Mouse (Mus musculus) liver, embryonic 15.5 days (tissue): ENCODE measurements around the gene Ppox. TPM values are rescaled to one million over a fixed set of nuclear protein-coding genes. Genes with fewer than 3 reads are reported as not detected.
A peak's percentile ranks its signal among the peaks of the same experiment; 100 is the strongest.

Experiments used
- ATAC-seq: fragments of 200-750 bp; cut with Nextera tagmentation; 2 replicates; pipeline ENCODE4 v1.8.0; 2017; ENCODE audit warnings: moderate number of reproducible peaks, mild to moderate bottlenecking, moderate library complexity; ENCODE audit not compliant: insufficient read depth
- H3K27ac ChIP-seq: fragments of 300-500 bp; sonication (generic); replicated peaks from 2 replicates; pipeline ENCODE4 v1.5.1; 2015; ENCODE audit warnings: mild to moderate bottlenecking, inconsistent platforms
- H3K27me3 ChIP-seq: fragments of 300-500 bp; sonication (generic); 2 replicates; pipeline ENCODE4 v1.6.1; 2015; ENCODE audit warnings: mild to moderate bottlenecking, inconsistent platforms
- H3K36me3 ChIP-seq: fragments of 300-500 bp; sonication (generic); replicated peaks from 2 replicates; pipeline ENCODE4 v1.6.1; 2015; ENCODE audit warnings: moderate library complexity, mild to moderate bottlenecking, inconsistent platforms
- H3K4me1 ChIP-seq: fragments of 300-500 bp; sonication (generic); replicated peaks from 2 replicates; pipeline ENCODE4 v1.6.1; 2015; ENCODE audit warnings: inconsistent platforms
- H3K4me2 ChIP-seq: fragments of 300-500 bp; sonication (generic); 2 replicates; pipeline ENCODE4 v1.6.1; 2015; ENCODE audit warnings: moderate library complexity, mild to moderate bottlenecking, inconsistent platforms
- H3K4me3 ChIP-seq: fragments of 300-500 bp; sonication (generic); replicated peaks from 2 replicates; pipeline ENCODE4 v1.5.1; 2015; ENCODE audit warnings: mild to moderate bottlenecking, inconsistent platforms
- H3K9ac ChIP-seq: fragments of 300-500 bp; sonication (generic); 2 replicates; pipeline ENCODE4 v1.6.1; 2015; ENCODE audit warnings: moderate library complexity, mild to moderate bottlenecking, inconsistent platforms
- H3K9me3 ChIP-seq: fragments of 300-500 bp; sonication (generic); replicated peaks from 2 replicates; pipeline ENCODE4 v1.6.1; 2016; ENCODE audit warnings: inconsistent platforms
- WGBS: fragments of 180-500 bp; shearing (Covaris S2); methylation state at CpG from one replicate; pipeline ENCODE4 v1.1.7; 2015; ENCODE audit warnings: mixed read lengths; ENCODE audit not compliant: insufficient replicate concordance; 5-methylcytosine and 5-hydroxymethylcytosine counted together
- polyA plus RNA-seq: library from polyadenylated mRNA; unstranded; fragments of >200 nt; fragmentation: Nextera tagmentation; extraction: Ambion mirVana; gene quantifications from 2 replicates; pipeline ENCODE4 v1.2.1, GENCODE M21; 2015

The Ppox gene
- polyA plus RNA-seq, 1 experiment from 2014 or later, result 214 TPM

- peaks cover 26% of the 10 kb centered on the region for H3K4me1 ChIP-seq
- H3K4me2 ChIP-seq, result no peak overlapping the region
- peaks cover 91% of the 10 kb centered on the region for H3K36me3 ChIP-seq
- H3K9ac ChIP-seq, result no peak overlapping the region
- no peak for ATAC-seq
- H3K9me3 ChIP-seq, result no peaks in the 10 kb centered on the region
- no peaks in the 10 kb centered on the region for H3K27me3 ChIP-seq
- H3K27ac ChIP-seq, result no peak overlapping the region
- 73% methylated on average over 15 of the region's 15 CpGs for WGBS
- H3K4me3 ChIP-seq, result no peak overlapping the region
Measured at GRCm38 (mm10) chr1:171239992-171240744, 40.8 kb downstream of the Ppox start.

- H3K9ac ChIP-seq, result no peak overlapping the region
- no peak for ATAC-seq
- no peaks in the 10 kb centered on the region for H3K27me3 ChIP-seq
- H3K4me2 ChIP-seq, result no peak overlapping the region
- H3K4me1 ChIP-seq, result peaks cover 33% of the 10 kb centered on the region
- H3K27ac ChIP-seq, result no peak overlapping the region
- whole genome bisulfite sequencing, result 64% methylated on average over 14 of the region's 14 CpGs
- H3K4me3 ChIP-seq, result no peak overlapping the region
- H3K36me3 ChIP-seq, result peaks cover 93% of the 10 kb centered on the region
- H3K9me3 ChIP-seq, result no peaks in the 10 kb centered on the region
Measured at GRCm38 (mm10) chr1:171238463-171238862, 42.5 kb downstream of the Ppox start.

- WGBS, result 72% methylated on average over 6 of the region's 6 CpGs
- no peak overlapping the region for H3K4me3 ChIP-seq
- H3K27me3 ChIP-seq, result no peaks in the 10 kb centered on the region
- H3K4me1 ChIP-seq, result peaks cover 43% of the 10 kb centered on the region
- H3K9ac ChIP-seq, result no peak overlapping the region
- H3K36me3 ChIP-seq, result peaks cover 83% of the 10 kb centered on the region
- H3K27ac ChIP-seq, result peak overlapping the region; percentile 24
- H3K9me3 ChIP-seq, result no peaks in the 10 kb centered on the region
- ATAC-seq, result no peak
- no peak overlapping the region for H3K4me2 ChIP-seq
Measured at GRCm38 (mm10) chr1:171237438-171237837, 43.5 kb downstream of the Ppox start.

GRCm38 (mm10) chr1:171235791-171236190 is 45.2 kb downstream of the Ppox start:
- WGBS, result 62% methylated on average over 4 of the region's 4 CpGs
- no peak overlapping the region for H3K9ac ChIP-seq
- H3K9me3 ChIP-seq, result no peaks in the 10 kb centered on the region
- no peak overlapping the region for H3K4me3 ChIP-seq
- H3K36me3 ChIP-seq, result peaks cover 68% of the 10 kb centered on the region
- H3K27me3 ChIP-seq, result no peaks in the 10 kb centered on the region
- no peak overlapping the region for H3K27ac ChIP-seq
- H3K4me2 ChIP-seq, result no peak overlapping the region
- peaks cover 50% of the 10 kb centered on the region for H3K4me1 ChIP-seq
- no peak for ATAC-seq

GRCm38 (mm10) chr1:171234538-171234937 is 46.4 kb downstream of the Ppox start:
- 61% methylated on average over 4 of the region's 4 CpGs for WGBS
- ATAC-seq, result no peak
- peaks cover 56% of the 10 kb centered on the region for H3K36me3 ChIP-seq

DNA sequence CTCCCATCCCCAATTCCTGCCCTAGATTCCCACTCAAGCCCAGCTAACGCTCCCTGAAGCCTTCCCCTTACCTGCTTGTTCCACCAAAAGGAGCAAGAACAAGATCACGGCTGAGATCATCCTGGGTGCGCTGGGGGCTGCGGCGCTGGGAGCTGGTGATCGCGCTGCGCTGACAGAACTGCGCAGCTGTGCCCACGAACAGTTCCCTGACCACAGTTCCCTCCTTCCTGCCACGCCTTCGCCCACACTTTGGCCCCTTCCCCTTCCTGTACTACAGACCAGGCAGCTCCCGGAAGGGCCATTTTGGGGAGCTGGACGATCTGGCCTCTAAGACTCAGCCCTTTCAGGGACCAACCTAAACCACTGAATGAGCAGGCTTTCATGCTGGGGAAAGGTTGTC is 46.9 kb downstream of the Ppox start, which contains the start of gene Fcer1g:
TSS of gene Fcer1g (minus strand) at position 240 of the 400 bp plus-strand sequence.
- Histone ChIP-seq H3K27me3 (no peaks in the 10 kb centered on the region), H3K4me2 (peak within 1 kb of the TSS; percentile 27), H3K27ac (peak within 1 kb of the TSS; percentile 74), H3K36me3 (peaks cover 53% of the 10 kb centered on the region), H3K4me1 (peaks cover 50% of the 10 kb centered on the region), H3K9ac (no peak within 1 kb of the TSS), H3K9me3 (no peaks in the 10 kb centered on the region), H3K4me3 (peak within 1 kb of the TSS; percentile 43)
- 35% methylated on average over 14 of the region's 14 CpGs for WGBS
- ATAC-seq, result 0 out of 2 replicates have a peak, but pooled peaks have one; percentile 23

More at GRCm38 (mm10) chr1:171234538-171234937, 46.4 kb downstream of the Ppox start:
- peak overlapping the region; percentile 74 for H3K27ac ChIP-seq
- peak overlapping the region; percentile 27; the same call in 1 of the 2 replicates for H3K4me2 ChIP-seq
- no peak overlapping the region for H3K9ac ChIP-seq
- H3K4me1 ChIP-seq, result peaks cover 50% of the 10 kb centered on the region
- no peaks in the 10 kb centered on the region for H3K9me3 ChIP-seq
- H3K27me3 ChIP-seq, result no peaks in the 10 kb centered on the region
- H3K4me3 ChIP-seq, result no peak overlapping the region; the same call in 1 of the 2 replicates

DNA sequence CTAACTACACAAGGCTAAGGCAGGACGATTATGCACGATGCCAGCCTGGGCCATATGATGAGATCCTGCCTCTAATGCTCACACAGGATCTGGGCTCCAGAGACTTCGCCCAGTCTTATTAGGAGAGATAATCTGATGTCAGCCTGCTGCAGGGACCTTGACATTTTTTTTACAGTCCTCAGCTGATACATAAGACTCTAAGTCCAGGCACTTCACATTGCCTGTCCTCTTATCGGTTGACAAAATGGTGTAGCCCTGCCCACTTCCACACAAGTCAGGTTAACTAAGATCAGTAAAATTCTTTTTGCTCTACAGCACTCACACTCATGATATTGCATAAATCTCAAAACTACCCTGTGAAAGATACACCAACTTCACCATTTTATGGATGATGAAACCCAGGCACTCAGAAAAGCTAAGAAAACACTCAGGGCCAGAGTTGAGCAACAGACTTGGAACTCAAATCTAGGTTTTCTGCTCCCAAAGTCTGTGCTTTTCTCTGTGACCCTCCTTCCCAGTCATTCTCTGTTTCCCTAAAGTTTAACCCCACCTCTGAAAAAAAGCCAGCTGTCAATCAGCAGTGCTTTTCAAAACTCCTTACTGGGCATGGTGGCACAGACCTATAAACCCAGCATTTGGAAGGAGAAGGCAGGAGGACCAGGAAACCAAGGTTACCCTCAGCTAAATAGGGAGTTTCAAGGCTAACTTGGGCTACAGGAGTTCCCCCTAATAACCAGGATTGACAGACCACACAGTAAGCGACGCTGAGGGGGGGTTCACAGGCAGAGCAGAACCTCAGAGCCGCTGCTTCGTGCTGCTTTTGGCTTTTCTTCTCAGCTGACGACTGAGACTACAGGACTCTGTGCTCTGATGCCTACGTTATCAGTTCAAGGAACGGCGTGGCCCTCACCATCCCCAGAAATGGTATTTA is 47.9 kb downstream of the Ppox start:
- Histone ChIP-seq H3K9me3 (no peaks in the 10 kb centered on the region), H3K27me3 (no peaks in the 10 kb centered on the region), H3K9ac (no peak overlapping the region), H3K4me1 (peaks cover 47% of the 10 kb centered on the region), H3K4me3 (peak overlapping the region; percentile 43), H3K36me3 (peaks cover 42% of the 10 kb centered on the region), H3K4me2 (peak overlapping the region; percentile 27), H3K27ac (peak overlapping the region; percentile 74)
- ATAC-seq, result peak; percentile 35
- 32% methylated on average over 12 of the region's 12 CpGs for WGBS

- 42% methylated on average over 5 of the region's 5 CpGs for WGBS
- peak overlapping the region; percentile 27 for H3K4me2 ChIP-seq
- peak overlapping the region; percentile 74; the same call in 1 of the 2 replicates for H3K27ac ChIP-seq
- no peaks in the 10 kb centered on the region for H3K27me3 ChIP-seq
- peaks cover 39% of the 10 kb centered on the region for H3K4me1 ChIP-seq
- peak overlapping the region; percentile 43 for H3K4me3 ChIP-seq
- H3K36me3 ChIP-seq, result peaks cover 35% of the 10 kb centered on the region
- no peaks in the 10 kb centered on the region for H3K9me3 ChIP-seq
- H3K9ac ChIP-seq, result no peak overlapping the region
- ATAC-seq, result no peak
Measured at GRCm38 (mm10) chr1:171232348-171232747, 48.6 kb downstream of the Ppox start.

DNA sequence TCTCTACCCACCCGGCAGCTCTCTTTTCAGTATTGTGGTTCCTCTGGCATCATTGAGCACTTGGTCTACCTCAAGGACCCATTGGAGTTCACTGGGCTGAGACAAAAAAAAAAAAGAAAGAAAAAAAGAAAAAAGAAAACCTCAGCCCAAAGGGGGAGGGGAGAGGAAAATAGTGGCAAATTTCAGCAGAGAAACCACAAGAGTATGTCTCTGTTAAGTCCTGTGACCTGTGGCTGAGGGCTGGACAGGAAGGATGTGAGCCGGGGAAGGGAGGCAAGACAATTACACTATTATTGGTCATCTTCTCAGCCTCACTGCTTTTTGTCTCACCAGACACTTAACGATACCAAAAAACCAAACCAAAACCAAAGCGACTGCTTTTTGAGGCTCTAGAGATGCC is 49.1 kb downstream of the Ppox start:
- H3K9me3 ChIP-seq, result no peaks in the 10 kb centered on the region
- peak overlapping the region; percentile 27 for H3K4me2 ChIP-seq
- ATAC-seq, result no peak
- no peaks in the 10 kb centered on the region for H3K27me3 ChIP-seq
- H3K27ac ChIP-seq, result no peak overlapping the region
- WGBS, result 26% methylated on average over 4 of the region's 4 CpGs
- no peak overlapping the region for H3K9ac ChIP-seq
- H3K36me3 ChIP-seq, result peaks cover 30% of the 10 kb centered on the region
- peak overlapping the region; percentile 43 for H3K4me3 ChIP-seq
- peaks cover 39% of the 10 kb centered on the region for H3K4me1 ChIP-seq

- ATAC-seq, result no peak
- Histone ChIP-seq H3K4me3 (no peak overlapping the region), H3K36me3 (peaks cover 15% of the 10 kb centered on the region), H3K4me2 (no peak overlapping the region), H3K27me3 (no peaks in the 10 kb centered on the region), H3K9me3 (no peaks in the 10 kb centered on the region), H3K27ac (no peak overlapping the region), H3K9ac (no peak overlapping the region), H3K4me1 (peaks cover 35% of the 10 kb centered on the region)
- 75% methylated on average over 3 of the region's 3 CpGs for WGBS
Measured at GRCm38 (mm10) chr1:171230215-171230614, 50.8 kb downstream of the Ppox start.

DNA sequence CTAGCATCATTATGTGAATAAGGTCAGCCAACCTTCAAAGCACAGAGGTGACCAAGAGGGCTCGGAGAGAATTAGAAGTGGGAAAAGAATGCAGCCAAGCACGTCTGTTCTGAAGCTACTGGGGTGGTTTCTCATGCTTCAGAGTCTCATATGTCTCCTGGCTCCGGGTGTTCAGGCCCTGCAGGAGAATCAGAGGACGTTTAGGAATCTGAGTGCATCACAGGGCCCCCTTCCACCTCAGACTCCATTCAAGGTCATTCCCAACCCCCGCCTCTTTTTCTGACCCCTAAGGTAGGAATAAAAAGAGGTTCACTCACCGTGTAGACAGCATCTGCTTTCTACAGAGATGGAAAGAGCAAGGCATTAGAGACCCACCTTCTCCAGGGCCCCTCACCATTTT is 51.2 kb downstream of the Ppox start:
- no peak overlapping the region for H3K27ac ChIP-seq
- no peak overlapping the region for H3K4me2 ChIP-seq
- peaks cover 11% of the 10 kb centered on the region for H3K36me3 ChIP-seq
- H3K9me3 ChIP-seq, result no peaks in the 10 kb centered on the region
- H3K4me3 ChIP-seq, result no peak overlapping the region
- ATAC-seq, result no peak
- peaks cover 30% of the 10 kb centered on the region for H3K4me1 ChIP-seq
- WGBS, result 64% methylated on average over 6 of the region's 6 CpGs
- H3K27me3 ChIP-seq, result no peaks in the 10 kb centered on the region
- no peak overlapping the region for H3K9ac ChIP-seq
